Mouse (Mus musculus) adrenal gland, adult 10 weeks (tissue): ENCODE data around the gene Bard1. TPM values are rescaled to one million over a fixed set of nuclear protein-coding genes. Genes with fewer than 3 reads are reported as not detected.

Experiments
- polyA plus RNA-seq: library from polyadenylated mRNA; stranded (reverse); fragments of 350-450 nt; fragmentation: Illumina TruSeq; extraction: RNeasy Lipid Tissue Mini Kit (QIAGEN cat#74804); gene quantifications from one replicate; pipeline ENCODE4 v1.2.3, GENCODE M21; 2014; ENCODE audit warnings: low read depth, low replicate concordance

Gene Bard1
- polyA plus RNA-seq: 1.2 TPM

GRCm38 (mm10) chr1:71102344-71103173 is at the start of gene Bard1:
Gene Bard1, minus strand, starts transcription at chr1:71103146.

